Mouse (Mus musculus) megakaryocyte progenitor cell, adult 5-6 weeks (primary cell): ENCODE data around the gene Ephb2. TPM values are rescaled to one million over a fixed set of nuclear protein-coding genes. Genes with fewer than 3 reads are reported as not detected.

Experiments used
- ATAC-seq: replicated peaks from 2 replicates; pipeline ENCODE4 v1.8.0; 2016; ENCODE audit warnings: mild to moderate bottlenecking, moderate TSS enrichment, inconsistent platforms; ENCODE audit not compliant: poor library complexity
- total RNA-seq, 2 experiments: library from RNA; stranded (forward) in 1 of 2; stranded (reverse) in 1 of 2; fragments of 157-497, 149-512 nt in 1 of 2; fragments of 200-1000 nt in 1 of 2; gene quantifications; 2 replicates each; pipeline versions ENCODE4 v1.2.3 to v1.2.4; 2015 to 2017

Gene Ephb2
- total RNA-seq, 2 experiments from 2014 or later, result 1.2 to 3.0 TPM

- no peak for ATAC-seq
Observed at GRCm38 (mm10) chr4:136734210-136734803, 101.5 kb downstream of the Ephb2 start.

GRCm38 (mm10) chr4:136733217-136733865, 102.4 kb downstream of the Ephb2 start:
- ATAC-seq, result peak; percentile 44

- no peak for ATAC-seq
Observed at GRCm38 (mm10) chr4:136732536-136733121, 103.2 kb downstream of the Ephb2 start.

GRCm38 (mm10) chr4:136731761-136732160, 104.0 kb downstream of the Ephb2 start:
- ATAC-seq, result no peak

GRCm38 (mm10) chr4:136731008-136731609, 104.7 kb downstream of the Ephb2 start:
- no peak for ATAC-seq

GRCm38 (mm10) chr4:136730501-136730900, 105.3 kb downstream of the Ephb2 start:
- no peak for ATAC-seq

GRCm38 (mm10) chr4:136729574-136729973, 106.2 kb downstream of the Ephb2 start:
- ATAC-seq, result no peak

GRCm38 (mm10) chr4:136726941-136727340, 108.8 kb downstream of the Ephb2 start:
- ATAC-seq, result no peak

- ATAC-seq, result no peak
Observed at GRCm38 (mm10) chr4:136724731-136725130, 111.1 kb downstream of the Ephb2 start.

- ATAC-seq, result no peak
Observed at GRCm38 (mm10) chr4:136722361-136723082, 113.3 kb downstream of the Ephb2 start.

GRCm38 (mm10) chr4:136721937-136722336, 113.9 kb downstream of the Ephb2 start:
- ATAC-seq, result no peak

GRCm38 (mm10) chr4:136720025-136720424, 115.8 kb downstream of the Ephb2 start:
- peak; percentile 58 for ATAC-seq

- peak; percentile 61 for ATAC-seq
Observed at GRCm38 (mm10) chr4:136718193-136718986, 117.4 kb downstream of the Ephb2 start.

- ATAC-seq, result no peak
Observed at GRCm38 (mm10) chr4:136716561-136716972, 119.2 kb downstream of the Ephb2 start.

GRCm38 (mm10) chr4:136714530-136714929, 121.3 kb downstream of the Ephb2 start:
- ATAC-seq, result no peak

- ATAC-seq, result no peak
Observed at GRCm38 (mm10) chr4:136713889-136714288, 121.9 kb downstream of the Ephb2 start.

- peak; percentile 38 for ATAC-seq
Observed at GRCm38 (mm10) chr4:136713431-136713830, 122.4 kb downstream of the Ephb2 start.

- peak; percentile 63 for ATAC-seq
Observed at GRCm38 (mm10) chr4:136711985-136712768, 123.6 kb downstream of the Ephb2 start.

GRCm38 (mm10) chr4:136710345-136710744, 125.4 kb downstream of the Ephb2 start:
- no peak for ATAC-seq

GRCm38 (mm10) chr4:136708956-136709355, 126.8 kb downstream of the Ephb2 start:
- ATAC-seq, result no peak
